Mouse (Mus musculus): ENCODE results near the gene Repin1. TPM values are rescaled to one million over a fixed set of nuclear protein-coding genes. Genes with fewer than 3 reads are reported as not detected.
A peak's percentile ranks its signal among the peaks of the same experiment; 100 is the strongest.

Gene Repin1
- polyA plus RNA-seq, 2 experiments from 2014 or later = 1.00 to 1.9 TPM

DNA sequence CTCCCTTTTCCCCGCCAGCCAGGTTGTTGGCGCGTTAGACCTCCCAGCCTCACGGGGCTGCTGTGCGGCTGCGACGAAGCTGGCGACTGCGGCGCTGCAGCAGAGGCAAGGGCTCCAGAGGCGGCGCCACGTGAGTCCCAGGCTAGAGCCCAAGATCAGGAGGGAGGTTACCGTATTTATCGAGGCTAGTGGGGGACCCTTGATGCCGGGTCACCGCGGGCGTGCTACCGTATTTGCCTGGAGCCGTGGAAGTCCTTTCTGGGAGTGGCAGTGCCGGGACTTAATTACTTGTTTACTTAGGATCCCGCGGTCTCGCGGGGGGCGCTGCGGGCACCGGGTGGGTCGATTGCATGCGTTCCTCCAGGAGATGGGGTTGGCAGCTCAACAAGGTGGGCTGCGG is 33.3 kb downstream of the Repin1 start:
- ATAC-seq = peak; percentile 53

GRCm38 (mm10) chr6:48627511-48627924 is 33.8 kb downstream of the Repin1 start:
- ATAC-seq = no peak

- no peak for ATAC-seq
These were observed 34.7 kb downstream of the Repin1 start for GRCm38 (mm10) chr6:48628377-48628776.

DNA sequence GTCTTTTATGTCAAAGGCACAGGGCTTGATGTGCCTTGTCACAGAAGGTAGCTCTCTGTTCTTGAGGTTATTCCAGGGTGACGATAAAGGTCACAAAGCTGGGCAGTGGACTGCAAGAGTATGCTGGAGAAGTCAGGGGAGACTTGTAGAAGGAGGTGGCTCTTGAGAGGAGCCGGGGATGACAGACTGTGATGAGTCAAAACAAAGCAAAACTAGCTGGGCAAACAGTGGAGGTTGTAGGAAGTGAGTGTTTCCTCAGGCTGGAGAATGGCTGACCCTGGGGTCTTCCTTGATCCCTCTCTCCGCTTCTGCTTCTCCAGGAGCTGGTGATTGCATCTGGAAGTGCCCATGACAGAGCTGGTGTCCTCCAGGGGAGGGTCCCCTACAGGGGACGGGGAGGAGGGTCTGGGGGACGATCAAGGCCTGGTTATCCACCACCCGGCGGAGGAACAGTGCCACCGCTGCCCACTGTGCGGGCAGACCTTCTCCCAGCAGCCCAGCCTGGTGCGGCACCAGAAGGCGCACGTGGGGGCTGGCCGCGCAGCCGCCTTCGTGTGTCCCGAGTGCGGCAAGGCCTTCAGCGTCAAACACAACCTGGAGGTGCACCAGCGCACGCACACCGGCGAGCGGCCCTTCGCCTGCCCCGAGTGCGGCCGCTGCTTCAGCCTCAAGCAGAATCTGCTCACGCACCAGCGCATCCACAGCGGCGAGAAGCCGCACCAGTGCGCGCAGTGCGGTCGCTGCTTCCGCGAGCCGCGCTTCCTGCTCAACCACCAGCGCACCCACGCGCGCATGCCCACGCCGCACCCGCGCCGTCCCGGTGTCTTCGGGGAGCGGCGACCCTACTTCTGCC is 35.4 kb downstream of the Repin1 start:
- ATAC-seq = peak; percentile 79

- no peak for ATAC-seq
These were observed 36.0 kb downstream of the Repin1 start for GRCm38 (mm10) chr6:48629661-48630034.

GRCm38 (mm10) chr6:48630831-48631230 is 37.1 kb downstream of the Repin1 start:
- no peak for ATAC-seq

- ATAC-seq = no peak
These were observed 41.4 kb downstream of the Repin1 start for GRCm38 (mm10) chr6:48635105-48635504.

DNA sequence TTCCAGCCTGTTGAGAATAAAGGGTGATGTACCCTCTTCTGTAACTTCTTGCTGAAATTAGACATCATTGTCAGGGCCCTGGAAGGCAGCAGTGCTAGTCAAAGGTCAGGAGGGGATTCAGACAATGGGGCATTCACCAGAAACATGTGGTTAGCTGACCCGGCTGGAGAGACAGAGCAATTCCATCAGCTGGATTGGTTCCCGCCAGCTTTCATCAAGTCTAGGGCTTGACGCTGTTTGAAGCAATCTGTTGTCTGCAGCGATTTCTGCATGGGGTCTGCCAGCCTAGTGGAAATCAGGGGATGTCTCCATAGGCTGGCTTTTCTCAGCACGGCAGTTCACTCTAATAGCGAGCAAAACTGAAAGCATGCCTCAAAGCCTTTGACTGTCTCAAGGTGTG is 42.8 kb downstream of the Repin1 start:
- no peak for ATAC-seq

DNA sequence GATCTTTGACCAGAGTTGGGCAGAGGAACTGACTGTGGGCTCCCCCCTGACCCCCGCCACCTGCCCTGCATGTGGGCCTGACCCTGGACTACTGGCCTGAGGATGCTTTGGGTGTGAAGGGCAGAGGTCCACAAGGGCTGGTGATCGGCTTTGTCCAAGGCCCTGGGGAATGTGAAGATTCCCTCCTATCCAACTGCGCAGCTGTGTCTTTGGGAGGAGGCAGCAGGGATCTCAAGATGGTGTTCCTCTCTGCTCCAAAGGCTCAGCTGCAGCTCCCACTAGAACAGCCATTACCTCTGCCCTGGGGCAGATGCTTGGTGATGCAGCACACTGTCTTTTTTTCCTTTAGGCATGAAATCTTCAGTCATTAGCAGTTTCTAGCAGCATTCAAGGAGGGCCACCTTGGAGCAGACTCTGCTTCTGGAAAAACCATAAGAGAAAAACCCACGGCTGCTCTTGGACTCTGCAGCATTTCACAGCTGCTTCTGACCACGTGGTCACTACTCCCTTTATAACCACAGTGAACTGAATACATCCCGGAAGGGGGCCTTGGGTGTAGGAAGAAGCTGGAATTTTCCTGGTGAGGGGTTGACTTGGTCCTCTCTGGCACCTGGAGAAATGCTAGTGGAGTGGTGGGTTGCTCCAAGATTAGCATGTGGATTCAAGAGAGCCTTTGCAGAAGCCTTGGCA is 44.3 kb downstream of the Repin1 start:
- ATAC-seq = no peak

DNA sequence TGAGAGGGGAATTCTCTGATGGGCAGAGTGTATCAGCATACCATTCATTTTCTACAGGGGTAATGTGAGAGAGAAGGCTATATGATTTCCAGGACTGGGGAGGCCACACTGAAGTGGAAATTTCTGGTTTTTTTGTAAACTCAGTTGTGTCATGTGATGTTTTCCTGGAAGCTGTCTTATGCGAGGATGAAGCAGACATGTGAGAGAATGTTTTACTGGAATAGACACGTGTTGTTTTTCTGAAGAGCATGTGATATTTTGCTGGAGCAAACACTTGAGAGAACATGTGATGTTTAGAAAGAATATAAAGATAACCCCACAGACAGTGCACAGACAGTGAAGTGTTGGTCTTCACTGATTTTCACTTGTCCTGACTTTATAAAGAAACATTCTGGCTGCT is 44.9 kb downstream of the Repin1 start:
- ATAC-seq = no peak

- ATAC-seq = no peak
These were observed 47.7 kb downstream of the Repin1 start for GRCm38 (mm10) chr6:48641391-48641790.

GRCm38 (mm10) chr6:48642764-48643292 is 49.1 kb downstream of the Repin1 start:
- ATAC-seq = no peak

DNA sequence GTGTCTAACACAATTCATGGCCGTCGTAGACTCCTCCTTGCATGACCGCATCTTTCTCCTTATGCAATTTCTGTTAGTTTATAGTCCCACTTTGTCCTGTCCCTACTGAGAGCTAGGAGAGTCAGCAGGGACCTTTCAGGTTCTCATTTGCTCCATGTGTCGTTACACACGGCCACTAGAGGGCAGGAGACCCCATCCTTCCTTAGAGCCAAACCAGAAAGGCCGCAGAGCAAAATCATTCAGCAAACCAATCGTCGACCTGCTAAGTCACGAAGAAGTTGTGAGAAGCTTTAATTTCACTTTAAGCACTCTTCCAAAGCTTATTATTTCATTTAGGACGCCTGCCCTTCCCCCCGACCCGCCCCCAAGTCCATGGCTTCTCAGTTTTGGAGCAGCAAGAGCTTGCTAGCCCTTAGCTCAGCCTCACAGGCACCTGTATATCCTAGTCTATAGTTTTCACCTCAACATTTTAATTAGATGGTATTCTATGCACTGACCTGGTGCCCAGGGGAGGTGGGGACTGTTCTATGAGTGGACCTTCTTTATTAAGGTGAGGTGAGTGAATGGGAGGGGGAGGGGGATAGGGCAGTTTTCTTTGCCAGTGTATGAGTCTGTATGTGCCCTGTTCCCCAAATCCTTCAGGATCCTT is 52.1 kb downstream of the Repin1 start:
- ATAC-seq = peak; percentile 56

DNA sequence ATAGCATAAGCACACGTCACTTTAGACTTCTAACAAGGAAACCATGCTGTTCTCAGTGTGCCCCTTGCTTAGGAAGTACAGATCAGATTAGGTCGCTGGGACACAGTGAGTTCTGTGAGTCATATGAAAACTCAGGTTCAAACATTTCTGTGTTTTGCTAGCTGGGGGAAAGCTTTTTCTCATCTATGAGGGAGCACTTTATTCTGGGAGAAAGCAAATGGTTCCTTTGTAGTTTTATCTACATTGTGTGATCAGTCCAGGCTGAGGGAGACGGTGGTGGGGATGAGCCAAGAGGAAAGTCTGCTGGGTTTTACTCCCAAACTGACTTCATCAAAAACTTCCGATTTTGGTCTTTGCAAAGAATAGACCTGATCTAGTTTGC is 52.6 kb downstream of the Repin1 start:
- peak; percentile 10 for ATAC-seq

GRCm38 (mm10) chr6:48646995-48647394 is 53.3 kb downstream of the Repin1 start, which contains the start of gene Gimap8:
Gene Gimap8, plus strand, starts transcription at chr6:48647234.
- ATAC-seq = peak; percentile 89

- no peak for ATAC-seq
These were observed 53.9 kb downstream of the Repin1 start for GRCm38 (mm10) chr6:48647611-48648010.

Other genes starting within 250 kb of the Repin1 start
- 10 to 100 TPM; 11.9 to 22.8 TPM for gene Krba1, start 198.3 kb upstream of the Repin1 start, polyA plus RNA-seq (2017; shearing (Covaris generic))
- 10 to 100 TPM; 11.4 to 12.6 TPM for gene Zfp467, start 148.1 kb upstream of the Repin1 start, polyA plus RNA-seq (2017; shearing (Covaris generic))
- gene Sspo, start 145.7 kb upstream of the Repin1 start, polyA plus RNA-seq (2017; shearing (Covaris generic)) = under 1 TPM; 0.20 to 0.73 TPM
- not detected for gene Atp6v0e2, start 56.3 kb upstream of the Repin1 start, polyA plus RNA-seq (2017; shearing (Covaris generic))
- gene Lrrc61, start 39.1 kb upstream of the Repin1 start, polyA plus RNA-seq (2017; shearing (Covaris generic)) = 10 to 100 TPM; 33.3 to 54.7 TPM
- under 1 TPM in 1 of 2 experiments, not detected in 1; 0.55 TPM for gene Rarres2, start 21.1 kb upstream of the Repin1 start, polyA plus RNA-seq (2017; shearing (Covaris generic))
- gene Gm45021, start 4.3 kb upstream of the Repin1 start, polyA plus RNA-seq (2017; shearing (Covaris generic)) = not detected
- not detected for gene Gm44965, start 58 bp downstream of the Repin1 start, polyA plus RNA-seq (2017; shearing (Covaris generic))
- gene Zfp775, start 8.2 kb downstream of the Repin1 start, polyA plus RNA-seq (2017; shearing (Covaris generic)) = 10 to 100 TPM in 1 of 2 experiments, 1 to 10 TPM in 1; 5.8 to 10.0 TPM
- gene AI854703, start 32.9 kb downstream of the Repin1 start, polyA plus RNA-seq (2017; shearing (Covaris generic)) = 1 to 10 TPM; 2.7 to 5.2 TPM
- gene Gimap8, start 53.4 kb downstream of the Repin1 start, polyA plus RNA-seq (2017; shearing (Covaris generic)) = 100 to 1,000 TPM; 149 to 213 TPM
- 100 to 1,000 TPM; 302 to 342 TPM for gene Gimap9, start 82.2 kb downstream of the Repin1 start, polyA plus RNA-seq (2017; shearing (Covaris generic))
- 1,000 to 10,000 TPM; 1,771 to 1,850 TPM for gene Gimap4, start 90.7 kb downstream of the Repin1 start, polyA plus RNA-seq (2017; shearing (Covaris generic))
- 1,000 to 10,000 TPM; 1,247 to 1,551 TPM for gene Gimap6, start 114.3 kb downstream of the Repin1 start, polyA plus RNA-seq (2017; shearing (Covaris generic))
- gene Gm28053, start 124.7 kb downstream of the Repin1 start, polyA plus RNA-seq (2017; shearing (Covaris generic)) = 10 to 100 TPM; 62.5 to 69.5 TPM
- 100 to 1,000 TPM; 600 to 617 TPM for gene Gimap7, start 124.7 kb downstream of the Repin1 start, polyA plus RNA-seq (2017; shearing (Covaris generic))
- 100 to 1,000 TPM; 342 to 402 TPM for gene Gimap1, start 145.2 kb downstream of the Repin1 start, polyA plus RNA-seq (2017; shearing (Covaris generic))
- gene Gimap5, start 152.3 kb downstream of the Repin1 start, polyA plus RNA-seq (2017; shearing (Covaris generic)) = 100 to 1,000 TPM; 196 to 256 TPM
- gene Gimap3, start 177.0 kb downstream of the Repin1 start, polyA plus RNA-seq (2017; shearing (Covaris generic)) = 1,000 to 10,000 TPM; 1,659 to 2,511 TPM
- 10 to 100 TPM; 14.0 to 16.7 TPM for gene Tmem176a, start 247.0 kb downstream of the Repin1 start, polyA plus RNA-seq (2017; shearing (Covaris generic))
- gene Tmem176b, start 247.6 kb downstream of the Repin1 start, polyA plus RNA-seq (2017; shearing (Covaris generic)) = 10 to 100 TPM; 17.3 to 22.7 TPM